Mouse (Mus musculus): Measurements from ENCODE around the gene Zc3hav1l. TPM values are rescaled to one million over a fixed set of nuclear protein-coding genes. Genes with fewer than 3 reads are reported as not detected.

The Zc3hav1l gene
- polyA plus RNA-seq, 1 experiment, result 1.3 TPM

DNA sequence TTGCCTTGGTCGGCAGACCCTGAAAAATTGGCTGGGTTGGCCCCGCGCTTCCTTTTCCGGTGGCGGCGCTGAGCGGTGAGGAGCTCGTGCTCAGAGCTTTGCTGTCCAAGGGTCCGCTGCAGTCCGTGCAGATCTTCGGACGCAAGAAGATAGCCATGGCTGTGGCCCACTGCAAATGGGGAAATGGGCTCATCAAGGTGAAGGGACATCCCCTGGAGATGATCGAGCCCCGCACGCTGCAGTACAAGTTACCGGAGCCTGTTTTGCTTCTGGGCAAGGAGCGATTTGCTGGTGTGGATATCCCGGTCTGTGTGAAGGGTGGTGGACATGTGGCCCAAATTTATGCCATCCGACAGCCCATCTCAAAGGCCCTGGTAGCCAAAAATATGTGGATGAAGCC, 14.6 kb downstream of the Zc3hav1l start:
- TF ChIP-seq POLR2A (IDR thresholded peaks at IDR 0.05; ENCODE audit: control insufficient read depth, low read depth, low read length) (no peak), CTCF (IDR thresholded peaks at IDR 0.05; ENCODE audit: control insufficient read depth, insufficient read depth, insufficient replicate concordance, low read depth, low read length) (no peak)
- Histone ChIP-seq H3K4me3 (ENCODE audit: control insufficient read depth, low read depth, low read length) (no peak overlapping the region), H3K27me3 (ENCODE audit: control insufficient read depth, insufficient read depth, low read length) (no peaks in the 10 kb centered on the region), H3K36me3 (ENCODE audit: control insufficient read depth, insufficient read depth, low read length) (no peaks in the 10 kb centered on the region), H3K27ac (ENCODE audit: control insufficient read depth, insufficient read depth, low read depth, low read length) (no peak overlapping the region), H3K4me1 (ENCODE audit: control insufficient read depth, insufficient read depth, low read length) (no peaks in the 10 kb centered on the region)

DNA sequence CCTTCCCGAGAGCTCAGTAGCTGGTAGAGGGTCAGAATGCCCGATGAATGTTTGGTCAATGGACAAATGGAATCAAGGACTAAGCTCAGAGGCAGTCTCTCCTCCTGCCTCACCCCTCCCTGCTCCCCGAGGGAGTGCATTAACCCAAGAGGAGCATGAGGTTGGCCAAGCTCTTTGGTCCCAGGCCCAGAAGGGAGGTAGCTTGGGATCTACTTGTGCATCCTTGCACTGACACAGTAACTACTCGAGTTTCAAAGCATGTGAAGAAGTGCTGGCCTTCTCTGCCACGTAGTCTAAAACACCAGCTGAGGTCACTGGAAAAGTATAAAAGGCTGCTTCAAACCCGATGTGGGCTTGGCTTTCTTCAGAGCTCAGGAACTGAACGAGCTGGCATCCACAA, 34.6 kb downstream of the Zc3hav1l start:
- Histone ChIP-seq H3K27ac (ENCODE audit: control insufficient read depth, insufficient read depth, low read depth, low read length) (no peak overlapping the region), H3K36me3 (ENCODE audit: control insufficient read depth, insufficient read depth, low read length) (no peaks in the 10 kb centered on the region), H3K27me3 (ENCODE audit: control insufficient read depth, insufficient read depth, low read length) (no peaks in the 10 kb centered on the region), H3K4me1 (ENCODE audit: control insufficient read depth, insufficient read depth, low read length) (peaks cover 2% of the 10 kb centered on the region; the same call in 1 of the 2 replicates), H3K4me3 (ENCODE audit: control insufficient read depth, low read depth, low read length) (no peak overlapping the region)
- no peak for TF ChIP-seq CTCF (IDR thresholded peaks at IDR 0.05; ENCODE audit: control insufficient read depth, insufficient read depth, insufficient replicate concordance, low read depth, low read length)
- no peak for TF ChIP-seq POLR2A (IDR thresholded peaks at IDR 0.05; ENCODE audit: control insufficient read depth, low read depth, low read length)

DNA sequence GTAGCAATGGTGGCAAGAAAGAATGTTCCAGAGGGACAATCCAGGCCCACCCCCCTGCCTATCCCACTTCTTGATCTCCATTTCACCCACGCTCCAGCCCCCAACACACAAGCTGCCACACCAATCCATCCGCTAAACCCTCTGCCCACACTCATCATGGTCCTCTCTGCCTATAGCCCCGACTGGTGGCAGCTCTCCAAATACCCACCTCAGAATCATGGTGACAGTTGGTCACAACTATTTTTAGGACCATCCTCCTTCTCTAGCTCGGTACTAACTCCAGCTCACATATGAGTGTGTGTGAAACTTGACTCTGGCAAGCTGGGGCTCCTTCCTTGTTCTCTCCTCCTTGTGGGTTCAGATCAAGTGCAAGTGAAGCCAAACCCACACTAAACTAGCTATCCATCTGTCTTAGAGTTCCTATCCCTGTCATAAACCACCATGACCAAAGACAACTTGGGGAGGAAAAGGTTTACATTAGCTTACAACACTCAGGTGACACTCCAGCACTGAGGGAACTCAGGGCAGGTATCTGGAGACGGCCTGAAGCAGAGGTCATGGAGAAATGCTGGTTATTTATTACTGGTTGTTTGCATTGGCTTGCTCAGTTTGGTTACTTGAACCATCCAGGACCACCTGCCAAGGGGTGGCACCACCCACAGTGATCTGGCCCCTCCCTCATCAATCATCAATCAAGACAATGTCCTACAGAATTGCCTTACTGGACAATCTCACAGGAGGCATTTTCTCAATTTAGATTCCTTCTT, 35.5 kb downstream of the Zc3hav1l start:
- no peak overlapping the region for H3K27ac ChIP-seq (ENCODE audit: control insufficient read depth, insufficient read depth, low read depth, low read length)
- no peak overlapping the region for H3K4me3 ChIP-seq (ENCODE audit: control insufficient read depth, low read depth, low read length)
- H3K27me3 ChIP-seq (ENCODE audit: control insufficient read depth, insufficient read depth, low read length), result no peaks in the 10 kb centered on the region
- no peaks in the 10 kb centered on the region for H3K36me3 ChIP-seq (ENCODE audit: control insufficient read depth, insufficient read depth, low read length)
- TF ChIP-seq POLR2A (IDR thresholded peaks at IDR 0.05; ENCODE audit: control insufficient read depth, low read depth, low read length), result no peak
- TF ChIP-seq CTCF (IDR thresholded peaks at IDR 0.05; ENCODE audit: control insufficient read depth, insufficient read depth, insufficient replicate concordance, low read depth, low read length), result no peak
- peaks cover 2% of the 10 kb centered on the region; the same call in 1 of the 2 replicates for H3K4me1 ChIP-seq (ENCODE audit: control insufficient read depth, insufficient read depth, low read length)

DNA sequence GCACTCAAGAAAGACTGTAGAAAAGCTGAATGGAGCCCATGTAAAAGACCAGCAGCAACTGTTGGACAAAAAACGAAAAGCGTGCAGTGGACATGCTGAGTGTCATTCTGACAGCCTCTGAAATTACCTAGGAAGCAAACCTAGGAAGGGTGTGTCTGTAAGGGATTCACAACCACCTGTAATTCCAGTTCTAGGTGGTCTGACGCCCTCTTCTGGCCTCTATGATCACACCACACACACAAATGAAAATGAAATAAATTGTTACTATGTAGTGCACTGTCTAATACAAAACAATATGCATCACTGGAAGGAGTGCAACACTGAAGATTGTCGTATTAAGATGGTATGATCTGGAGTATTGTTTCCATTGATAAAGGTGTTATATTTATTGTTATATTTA, 37.2 kb downstream of the Zc3hav1l start:
- Histone ChIP-seq H3K36me3 (ENCODE audit: control insufficient read depth, insufficient read depth, low read length) (no peaks in the 10 kb centered on the region), H3K27ac (ENCODE audit: control insufficient read depth, insufficient read depth, low read depth, low read length) (no peak overlapping the region), H3K27me3 (ENCODE audit: control insufficient read depth, insufficient read depth, low read length) (no peaks in the 10 kb centered on the region), H3K4me1 (ENCODE audit: control insufficient read depth, insufficient read depth, low read length) (peaks cover 2% of the 10 kb centered on the region; the same call in 1 of the 2 replicates), H3K4me3 (ENCODE audit: control insufficient read depth, low read depth, low read length) (no peak overlapping the region)
- TF ChIP-seq CTCF (IDR thresholded peaks at IDR 0.05; ENCODE audit: control insufficient read depth, insufficient read depth, insufficient replicate concordance, low read depth, low read length), result no peak
- TF ChIP-seq POLR2A (IDR thresholded peaks at IDR 0.05; ENCODE audit: control insufficient read depth, low read depth, low read length), result no peak

DNA sequence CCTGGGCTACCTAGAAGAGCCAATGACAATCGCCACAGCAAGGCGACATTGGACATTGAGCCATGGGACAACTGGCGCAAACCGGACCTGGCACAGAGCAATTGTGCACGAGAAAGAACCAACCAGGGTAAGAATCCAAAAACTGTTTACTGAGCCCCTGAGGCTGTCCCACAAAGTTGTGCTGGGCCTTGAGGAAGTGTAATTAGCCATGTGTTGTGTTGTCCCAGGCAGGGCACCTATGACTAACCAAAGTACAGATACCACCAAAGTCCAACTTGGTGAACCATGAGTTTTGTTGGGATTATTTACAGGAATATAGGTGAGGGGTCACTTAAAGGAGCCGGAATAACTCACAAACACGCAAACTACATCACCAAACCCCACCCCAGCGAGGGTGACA, 41.6 kb downstream of the Zc3hav1l start:
- H3K4me1 ChIP-seq (ENCODE audit: control insufficient read depth, insufficient read depth, low read length), result peaks cover 7% of the 10 kb centered on the region
- H3K27me3 ChIP-seq (ENCODE audit: control insufficient read depth, insufficient read depth, low read length), result no peaks in the 10 kb centered on the region; the same call in 1 of the 2 replicates
- no peak overlapping the region for H3K4me3 ChIP-seq (ENCODE audit: control insufficient read depth, low read depth, low read length)
- H3K36me3 ChIP-seq (ENCODE audit: control insufficient read depth, insufficient read depth, low read length), result no peaks in the 10 kb centered on the region
- TF ChIP-seq CTCF (IDR thresholded peaks at IDR 0.05; ENCODE audit: control insufficient read depth, insufficient read depth, insufficient replicate concordance, low read depth, low read length), result no peak
- no peak for TF ChIP-seq POLR2A (IDR thresholded peaks at IDR 0.05; ENCODE audit: control insufficient read depth, low read depth, low read length)
- no peak overlapping the region for H3K27ac ChIP-seq (ENCODE audit: control insufficient read depth, insufficient read depth, low read depth, low read length)

DNA sequence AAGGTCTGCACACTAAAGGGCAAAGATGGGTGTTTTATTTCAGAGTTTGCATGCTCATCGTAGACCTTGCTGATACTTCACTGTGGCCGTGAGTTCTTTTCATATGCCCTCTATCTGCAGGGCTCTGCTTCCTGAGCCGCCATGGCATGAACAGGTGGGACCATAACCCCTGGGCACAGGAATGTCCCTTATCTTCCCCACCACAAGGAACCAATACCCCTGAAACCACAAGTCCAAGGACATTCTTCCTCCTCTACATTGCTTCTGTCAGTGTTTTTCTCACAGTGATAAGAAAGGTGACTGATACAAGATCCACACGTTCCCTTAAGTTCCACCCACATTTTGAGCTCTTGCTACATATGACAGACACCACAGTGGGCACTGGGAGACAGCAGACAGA, 42.3 kb downstream of the Zc3hav1l start:
- H3K36me3 ChIP-seq (ENCODE audit: control insufficient read depth, insufficient read depth, low read length), result no peaks in the 10 kb centered on the region
- peaks cover 7% of the 10 kb centered on the region for H3K4me1 ChIP-seq (ENCODE audit: control insufficient read depth, insufficient read depth, low read length)
- no peak overlapping the region for H3K4me3 ChIP-seq (ENCODE audit: control insufficient read depth, low read depth, low read length)
- H3K27me3 ChIP-seq (ENCODE audit: control insufficient read depth, insufficient read depth, low read length), result no peaks in the 10 kb centered on the region; the same call in 1 of the 2 replicates
- no peak for TF ChIP-seq CTCF (IDR thresholded peaks at IDR 0.05; ENCODE audit: control insufficient read depth, insufficient read depth, insufficient replicate concordance, low read depth, low read length)
- no peak for TF ChIP-seq POLR2A (IDR thresholded peaks at IDR 0.05; ENCODE audit: control insufficient read depth, low read depth, low read length)
- H3K27ac ChIP-seq (ENCODE audit: control insufficient read depth, insufficient read depth, low read depth, low read length), result no peak overlapping the region

DNA sequence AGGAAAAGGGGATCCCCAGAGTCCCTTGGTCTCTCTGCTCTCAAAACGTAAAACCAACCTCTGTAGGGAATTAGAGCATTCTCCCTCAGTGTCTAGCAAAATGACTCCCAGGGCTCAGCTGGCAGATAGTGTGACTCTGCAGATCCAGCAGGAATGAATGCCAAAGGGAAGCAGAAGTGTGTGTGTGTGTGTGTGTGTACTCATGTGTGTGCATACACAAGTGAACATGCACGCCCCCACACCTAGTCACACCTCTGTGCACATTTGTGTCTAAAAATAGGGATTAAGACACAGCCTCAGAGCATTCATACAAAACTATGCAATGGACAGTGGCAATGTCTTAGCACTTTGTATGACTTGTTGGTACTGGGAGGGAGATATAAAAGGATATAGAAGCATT, 43.3 kb downstream of the Zc3hav1l start:
- H3K27ac ChIP-seq (ENCODE audit: control insufficient read depth, insufficient read depth, low read depth, low read length), result no peak overlapping the region
- H3K36me3 ChIP-seq (ENCODE audit: control insufficient read depth, insufficient read depth, low read length), result no peaks in the 10 kb centered on the region
- peaks cover 7% of the 10 kb centered on the region for H3K4me1 ChIP-seq (ENCODE audit: control insufficient read depth, insufficient read depth, low read length)
- TF ChIP-seq POLR2A (IDR thresholded peaks at IDR 0.05; ENCODE audit: control insufficient read depth, low read depth, low read length) (no peak), CTCF (IDR thresholded peaks at IDR 0.05; ENCODE audit: control insufficient read depth, insufficient read depth, insufficient replicate concordance, low read depth, low read length) (no peak)
- no peak overlapping the region for H3K4me3 ChIP-seq (ENCODE audit: control insufficient read depth, low read depth, low read length)
- H3K27me3 ChIP-seq (ENCODE audit: control insufficient read depth, insufficient read depth, low read length), result no peaks in the 10 kb centered on the region; the same call in 1 of the 2 replicates

All from testis, adult 2 months (tissue).